Mouse (Mus musculus) neural tube, embryonic 11.5 days (tissue): ENCODE results near the gene Mef2b. TPM values are rescaled to one million over a fixed set of nuclear protein-coding genes. Genes with fewer than 3 reads are reported as not detected.
A peak's percentile ranks its signal among the peaks of the same experiment; 100 is the strongest.

ENCODE experiments used
- ATAC-seq: fragments of 200-750 bp; cut with Nextera tagmentation; 2 replicates; pipeline ENCODE4 v1.8.0; 2017; ENCODE audit warnings: moderate number of reproducible peaks, mild to moderate bottlenecking, moderate TSS enrichment, moderate library complexity; ENCODE audit not compliant: insufficient read depth, low FRiP score, low TSS enrichment
- DNase-seq: peaks from one replicate; pipeline ENCODE4 v3.0.0-alpha.2; 2015; ENCODE audit warnings: low spot score
- H3K27ac ChIP-seq: fragments of 300-500 bp; sonication (generic); 2 replicates; pipeline ENCODE4 v1.5.1; 2014; ENCODE audit warnings: low read depth, mild to moderate bottlenecking, low read length
- H3K27me3 ChIP-seq: fragments of 300-500 bp; sonication (generic); 2 replicates; pipeline ENCODE4 v1.6.1; 2014; ENCODE audit warnings: mild to moderate bottlenecking, low read length, mixed read lengths; ENCODE audit not compliant: control insufficient read depth, insufficient read depth
- H3K36me3 ChIP-seq: fragments of 300-500 bp; sonication (generic); 2 replicates; pipeline ENCODE4 v1.6.1; 2014; ENCODE audit warnings: mild to moderate bottlenecking, low read length, moderate library complexity, mixed read lengths; ENCODE audit not compliant: control insufficient read depth, insufficient read depth
- H3K4me1 ChIP-seq: fragments of 300-500 bp; sonication (generic); 2 replicates; pipeline ENCODE4 v1.6.1; 2014; ENCODE audit warnings: low read length, mixed read lengths; ENCODE audit not compliant: control insufficient read depth, insufficient read depth
- H3K4me2 ChIP-seq: fragments of 300-500 bp; sonication (generic); 2 replicates; pipeline ENCODE4 v1.6.1; 2014; ENCODE audit warnings: low read depth, mild to moderate bottlenecking, moderate library complexity
- H3K4me3 ChIP-seq: fragments of 300-500 bp; sonication (generic); 2 replicates; pipeline ENCODE4 v1.5.1; 2014; ENCODE audit warnings: low read depth, low read length
- H3K9ac ChIP-seq: fragments of 300-500 bp; sonication (generic); 2 replicates; pipeline ENCODE4 v1.6.1; 2014; ENCODE audit warnings: mild to moderate bottlenecking, low read length
- H3K9me3 ChIP-seq: fragments of 300-500 bp; sonication (generic); 2 replicates; pipeline ENCODE4 v1.6.1; 2016; ENCODE audit warnings: low read length; ENCODE audit not compliant: control insufficient read depth
- whole genome bisulfite sequencing: fragments of 180-500 bp; shearing (Covaris S2); extraction: QIAGEN DNeasy Blood & Tissue Kit; methylation state at CpG from one replicate; pipeline ENCODE4 v1.1.7; 2014; 5-methylcytosine and 5-hydroxymethylcytosine counted together
- polyA plus RNA-seq: library from polyadenylated mRNA; unstranded; fragments of >200 nt; fragmentation: Nextera tagmentation; extraction: Ambion mirVana; gene quantifications from 2 replicates; pipeline ENCODE4 v1.2.1, GENCODE M21; 2014

Mef2b gene
- polyA plus RNA-seq, 1 experiment from 2014 or later = 0.58 TPM

- peak overlapping the region; percentile 18; the same call in 1 of the 2 replicates for H3K9ac ChIP-seq
- peak; percentile 89 for ATAC-seq
- peak; percentile 88 for DNase-seq
- 3% methylated on average over 20 of the region's 21 CpGs for WGBS
- H3K4me2 ChIP-seq = peak overlapping the region; percentile 42
- peaks cover 9% of the 10 kb centered on the region for H3K27me3 ChIP-seq
- peak overlapping the region; percentile 16; the same call in 1 of the 2 replicates for H3K4me3 ChIP-seq
- H3K4me1 ChIP-seq = 0 out of 2 replicates have a peak, but pooled peaks cover 3% of the 10 kb centered on the region
- H3K9me3 ChIP-seq = no peaks in the 10 kb centered on the region
- H3K36me3 ChIP-seq = no peaks in the 10 kb centered on the region
- H3K27ac ChIP-seq = no peak overlapping the region
Observed at GRCm38 (mm10) chr8:70166504-70167110, 27.1 kb downstream of the Mef2b start.

GRCm38 (mm10) chr8:70170116-70170515, 30.6 kb downstream of the Mef2b start:
- no peak for ATAC-seq
- H3K27me3 ChIP-seq = peaks cover 9% of the 10 kb centered on the region
- no peak overlapping the region for H3K9ac ChIP-seq
- no peak for DNase-seq
- no peak overlapping the region for H3K4me2 ChIP-seq
- no peaks in the 10 kb centered on the region for H3K36me3 ChIP-seq
- 0 out of 2 replicates have a peak, but pooled peaks cover 3% of the 10 kb centered on the region for H3K4me1 ChIP-seq
- no peaks in the 10 kb centered on the region for H3K9me3 ChIP-seq
- no peak overlapping the region for H3K27ac ChIP-seq
- WGBS = 87% methylated on average over 3 of the region's 3 CpGs
- no peak overlapping the region for H3K4me3 ChIP-seq

GRCm38 (mm10) chr8:70170748-70171147, 31.2 kb downstream of the Mef2b start:
- no peak overlapping the region for H3K4me2 ChIP-seq
- no peak for ATAC-seq
- H3K4me3 ChIP-seq = no peak overlapping the region
- 0 out of 2 replicates have a peak, but pooled peaks cover 3% of the 10 kb centered on the region for H3K4me1 ChIP-seq
- no peaks in the 10 kb centered on the region for H3K36me3 ChIP-seq
- 80% methylated on average over 3 of the region's 3 CpGs for WGBS
- H3K9me3 ChIP-seq = no peaks in the 10 kb centered on the region
- DNase-seq = no peak
- H3K27me3 ChIP-seq = peaks cover 6% of the 10 kb centered on the region
- no peak overlapping the region for H3K27ac ChIP-seq
- H3K9ac ChIP-seq = no peak overlapping the region

- DNase-seq (no peak), ATAC-seq (no peak)
- WGBS = 91% methylated on average over 7 of the region's 7 CpGs
- no peak overlapping the region for H3K4me2 ChIP-seq
- H3K9me3 ChIP-seq = no peaks in the 10 kb centered on the region
- no peak overlapping the region for H3K27ac ChIP-seq
- 0 out of 2 replicates have a peak, but pooled peaks cover 3% of the 10 kb centered on the region for H3K4me1 ChIP-seq
- H3K4me3 ChIP-seq = no peak overlapping the region
- H3K27me3 ChIP-seq = peaks cover 2% of the 10 kb centered on the region; the same call in 1 of the 2 replicates
- H3K9ac ChIP-seq = no peak overlapping the region
- H3K36me3 ChIP-seq = no peaks in the 10 kb centered on the region
Observed at GRCm38 (mm10) chr8:70171240-70171639, 31.7 kb downstream of the Mef2b start.

- peaks cover 2% of the 10 kb centered on the region for H3K36me3 ChIP-seq
- H3K27ac ChIP-seq = no peak within 1 kb of the TSS
- H3K4me3 ChIP-seq = peak within 1 kb of the TSS; percentile 57
- H3K9ac ChIP-seq = peak within 1 kb of the TSS; percentile 75
- H3K4me1 ChIP-seq = no peaks in the 10 kb centered on the region
- ATAC-seq (peak; percentile 94), DNase-seq (peak; percentile 90)
- WGBS = 2% methylated on average over 27 of the region's 27 CpGs
- no peaks in the 10 kb centered on the region for H3K9me3 ChIP-seq
- no peaks in the 10 kb centered on the region for H3K27me3 ChIP-seq
- peak within 1 kb of the TSS; percentile 52 for H3K4me2 ChIP-seq
Observed at GRCm38 (mm10) chr8:70172043-70172681, 32.7 kb downstream of the Mef2b start, which contains the start of gene Tmem161a. Gene Tmem161a, plus strand, starts transcription at chr8:70172356.

- no peak overlapping the region for H3K9ac ChIP-seq
- no peak overlapping the region for H3K27ac ChIP-seq
- peak overlapping the region; percentile 8; the same call in 1 of the 2 replicates for H3K4me3 ChIP-seq
- H3K4me2 ChIP-seq = no peak overlapping the region
- H3K4me1 ChIP-seq = no peaks in the 10 kb centered on the region
- no peak for DNase-seq
- no peaks in the 10 kb centered on the region for H3K9me3 ChIP-seq
- 87% methylated on average over 5 of the region's 5 CpGs for WGBS
- H3K36me3 ChIP-seq = peaks cover 2% of the 10 kb centered on the region
- H3K27me3 ChIP-seq = no peaks in the 10 kb centered on the region
- no peak for ATAC-seq
Observed at GRCm38 (mm10) chr8:70173320-70173719, 33.8 kb downstream of the Mef2b start.

GRCm38 (mm10) chr8:70174079-70174478, 34.6 kb downstream of the Mef2b start:
- Histone ChIP-seq H3K36me3 (peaks cover 4% of the 10 kb centered on the region), H3K9ac (no peak overlapping the region), H3K27me3 (no peaks in the 10 kb centered on the region), H3K9me3 (no peaks in the 10 kb centered on the region), H3K4me3 (no peak overlapping the region), H3K4me2 (no peak overlapping the region), H3K27ac (no peak overlapping the region), H3K4me1 (no peaks in the 10 kb centered on the region)
- DNase-seq = no peak
- ATAC-seq = no peak
- 89% methylated on average over 7 of the region's 7 CpGs for WGBS

GRCm38 (mm10) chr8:70178231-70178630, 38.7 kb downstream of the Mef2b start:
- no peaks in the 10 kb centered on the region for H3K4me1 ChIP-seq
- ATAC-seq (no peak), DNase-seq (no peak)
- no peak overlapping the region for H3K4me3 ChIP-seq
- no peak overlapping the region for H3K9ac ChIP-seq
- WGBS = 86% methylated on average over 2 of the region's 2 CpGs
- no peaks in the 10 kb centered on the region for H3K27me3 ChIP-seq
- peaks cover 8% of the 10 kb centered on the region for H3K36me3 ChIP-seq
- H3K27ac ChIP-seq = no peak overlapping the region
- no peaks in the 10 kb centered on the region for H3K9me3 ChIP-seq
- H3K4me2 ChIP-seq = no peak overlapping the region

- Histone ChIP-seq H3K4me1 (no peaks in the 10 kb centered on the region), H3K9me3 (no peaks in the 10 kb centered on the region), H3K4me2 (no peak overlapping the region), H3K27ac (no peak overlapping the region), H3K27me3 (no peaks in the 10 kb centered on the region), H3K9ac (no peak overlapping the region), H3K4me3 (no peak overlapping the region), H3K36me3 (peaks cover 8% of the 10 kb centered on the region)
- DNase-seq (no peak), ATAC-seq (no peak)
- 100% methylated on average over 4 of the region's 4 CpGs for WGBS
Observed at GRCm38 (mm10) chr8:70179082-70179481, 39.6 kb downstream of the Mef2b start.
